Mouse (Mus musculus): Measurements from ENCODE around the gene Stx18. TPM values are rescaled to one million over a fixed set of nuclear protein-coding genes. Genes with fewer than 3 reads are reported as not detected.

The Stx18 gene
- polyA plus RNA-seq (2015; fragmentation: Nextera tagmentation; extraction: Ambion mirVana): 15.7 and 19.2 TPM in 2 replicates

DNA sequence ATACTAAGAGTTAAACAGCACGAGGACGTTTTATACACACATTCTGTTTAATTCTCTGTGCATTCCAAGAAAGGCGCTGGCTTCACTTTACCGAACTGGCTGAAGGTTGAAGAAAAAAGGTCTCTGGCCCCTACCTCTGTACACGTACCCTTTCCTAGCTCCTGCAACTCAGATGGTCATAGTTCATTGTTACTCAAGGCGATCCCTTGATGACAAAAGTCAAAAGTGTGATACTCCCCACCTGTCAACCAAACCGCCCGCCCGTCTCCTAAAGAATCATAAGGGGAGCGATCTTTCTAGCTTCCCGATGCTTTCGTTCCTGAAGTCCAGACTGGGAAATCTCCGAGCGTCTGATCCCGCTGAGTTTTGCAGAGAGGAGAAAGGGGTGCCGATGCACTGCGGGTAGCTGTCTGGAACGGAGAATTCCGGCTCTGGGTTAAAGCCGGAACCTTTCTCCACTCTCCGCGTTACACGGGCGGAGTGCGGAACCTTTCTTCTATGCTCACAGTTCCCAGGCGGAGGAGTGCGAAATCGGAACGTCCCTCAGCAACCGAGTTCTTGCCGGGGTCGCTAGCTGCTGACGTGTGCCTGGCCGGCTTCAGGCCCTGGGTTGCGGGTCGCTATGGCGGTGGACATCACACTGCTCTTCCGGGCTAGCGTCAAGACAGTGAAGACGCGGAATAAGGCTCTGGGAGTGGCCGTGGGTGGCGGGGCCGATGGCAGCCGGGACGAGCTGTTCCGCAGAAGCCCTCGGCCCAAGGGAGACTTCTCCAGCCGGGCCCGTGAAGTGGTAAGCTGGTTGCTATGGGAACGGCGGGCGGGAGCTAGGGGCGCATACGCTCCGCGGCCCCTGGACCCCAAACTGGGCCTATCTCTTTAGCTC, at the start of gene Stx18:
Gene Stx18 (plus strand): TSS at position 33 of the 883 bp plus-strand sequence.
- peak; percentile 72 for DNase-seq
- peak; percentile 88 for ATAC-seq (ENCODE audit: low read depth)
- Histone ChIP-seq H3K27me3 (0 out of 2 replicates have a peak, but pooled peaks cover 10% of the 10 kb centered on the region), H3K9ac (peak within 1 kb of the TSS; percentile 88), H3K36me3 (no peaks in the 10 kb centered on the region), H3K9me3 (replicated peaks) (no peaks in the 10 kb centered on the region), H3K27ac (peak within 1 kb of the TSS; percentile 34; the same call in 1 of the 2 replicates), H3K4me2 (peak within 1 kb of the TSS; percentile 74), H3K4me1 (replicated peaks) (peaks cover 18% of the 10 kb centered on the region), H3K4me3 (replicated peaks) (peak within 1 kb of the TSS; percentile 87)
- WGBS (ENCODE audit: insufficient replicate concordance): under 1% methylated on average over 57 of the region's 57 CpGs

DNA sequence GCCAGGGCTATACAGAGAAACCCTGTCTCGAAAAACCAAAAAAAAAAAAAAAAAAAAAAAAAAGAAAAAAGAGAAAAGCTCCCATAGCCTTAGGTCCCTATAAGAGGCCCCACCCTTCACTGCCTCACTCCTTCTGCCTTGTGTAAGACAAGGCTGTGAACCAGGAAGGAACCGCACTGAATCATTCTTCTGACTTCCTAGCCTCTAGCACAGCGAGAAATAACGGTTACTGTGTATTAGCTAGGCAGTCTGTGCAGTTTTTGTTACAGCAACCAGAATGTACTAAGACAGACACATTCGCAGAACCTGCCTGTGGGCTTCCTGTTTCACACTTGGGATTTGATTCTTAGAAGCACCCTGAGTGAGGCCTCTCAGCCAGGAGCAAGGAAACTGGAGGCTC, 46.2 kb upstream of the Stx18 start:
- WGBS (ENCODE audit: insufficient replicate concordance): 47% methylated on average over 5 of the region's 5 CpGs

DNA sequence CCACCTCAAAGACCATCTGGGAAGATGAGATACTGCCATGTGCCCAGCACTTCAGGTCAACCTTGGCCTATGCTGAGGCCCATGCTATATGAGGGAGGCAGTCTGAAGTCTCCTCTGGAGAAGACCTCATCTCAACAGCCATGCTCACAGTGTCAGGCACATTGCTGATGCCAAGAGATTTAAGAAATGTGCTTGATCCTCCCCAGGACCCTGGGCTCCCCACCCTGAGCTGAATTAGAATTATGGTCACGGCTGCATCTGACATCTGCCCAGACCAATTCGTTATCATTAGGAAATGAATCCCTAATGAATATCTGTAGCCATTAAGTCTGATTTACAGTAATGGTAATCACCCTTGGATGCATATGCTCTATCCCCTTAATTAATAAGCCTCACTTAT, 39.7 kb upstream of the Stx18 start:
- H3K4me2 ChIP-seq: no peak overlapping the region
- no peak overlapping the region for H3K4me3 ChIP-seq (replicated peaks)
- ATAC-seq (ENCODE audit: low read depth): no peak
- 65% methylated on average over 2 of the region's 2 CpGs for WGBS (ENCODE audit: insufficient replicate concordance)
- no peaks in the 10 kb centered on the region for H3K36me3 ChIP-seq
- no peak overlapping the region for H3K9ac ChIP-seq
- DNase-seq: no peak
- no peak overlapping the region for H3K27ac ChIP-seq
- H3K27me3 ChIP-seq: no peaks in the 10 kb centered on the region
- no peaks in the 10 kb centered on the region for H3K4me1 ChIP-seq (replicated peaks)
- H3K9me3 ChIP-seq (replicated peaks): no peaks in the 10 kb centered on the region

More for the DNA sequence above, 46.2 kb upstream of the Stx18 start:
- H3K4me3 ChIP-seq (replicated peaks): no peak overlapping the region
- no peak overlapping the region for H3K4me2 ChIP-seq
- H3K27ac ChIP-seq: no peak overlapping the region
- no peaks in the 10 kb centered on the region for H3K36me3 ChIP-seq
- no peaks in the 10 kb centered on the region for H3K27me3 ChIP-seq
- DNase-seq: no peak
- no peaks in the 10 kb centered on the region for H3K4me1 ChIP-seq (replicated peaks)
- H3K9me3 ChIP-seq (replicated peaks): no peaks in the 10 kb centered on the region
- ATAC-seq (ENCODE audit: low read depth): no peak
- H3K9ac ChIP-seq: no peak overlapping the region

DNA sequence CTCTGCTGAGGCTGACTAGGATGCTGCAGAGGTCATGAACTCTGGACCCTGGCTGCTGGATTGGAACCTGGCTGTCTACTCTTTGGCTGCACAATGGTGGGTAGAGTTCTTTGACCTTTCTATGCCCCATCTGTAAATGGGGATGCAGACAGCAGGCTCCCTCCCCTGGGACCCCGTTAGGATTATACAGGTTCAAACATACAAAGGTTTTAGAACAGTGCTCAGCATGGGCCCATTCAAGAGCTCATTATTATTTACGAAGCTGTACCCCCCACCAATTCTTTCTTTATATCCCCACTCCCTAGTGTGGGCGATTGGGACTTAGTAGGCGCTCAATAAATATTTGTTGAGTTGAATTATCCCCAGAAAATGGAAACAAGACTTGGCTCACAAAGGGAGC, 36.0 kb upstream of the Stx18 start:
- DNase-seq (no peak), ATAC-seq (ENCODE audit: low read depth) (no peak)
- Histone ChIP-seq H3K36me3 (no peaks in the 10 kb centered on the region), H3K4me3 (replicated peaks) (no peak overlapping the region), H3K27me3 (no peaks in the 10 kb centered on the region), H3K27ac (no peak overlapping the region), H3K9ac (no peak overlapping the region), H3K9me3 (replicated peaks) (no peaks in the 10 kb centered on the region), H3K4me2 (no peak overlapping the region), H3K4me1 (replicated peaks) (no peaks in the 10 kb centered on the region)
- 53% methylated on average over 4 of the region's 4 CpGs for WGBS (ENCODE audit: insufficient replicate concordance)

DNA sequence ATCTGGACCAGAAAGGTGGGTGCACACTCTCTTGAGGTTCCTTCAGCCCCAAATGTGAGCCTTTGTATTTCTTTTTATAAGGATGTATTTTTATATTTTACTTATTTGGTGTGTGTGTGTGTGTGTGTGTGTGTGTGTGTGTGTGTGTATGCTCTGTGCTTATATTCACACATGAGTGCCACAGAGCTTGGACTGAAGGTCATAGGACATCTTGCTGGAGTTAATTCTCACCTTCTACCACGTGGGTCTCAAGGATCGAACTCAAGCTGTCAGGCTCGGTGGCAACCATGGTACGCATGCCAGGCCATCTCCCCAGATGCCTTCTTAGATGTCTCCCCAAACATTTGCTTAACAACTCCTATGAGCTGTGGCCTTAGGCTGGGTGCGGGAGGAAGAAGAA, 33.8 kb upstream of the Stx18 start:
- H3K4me3 ChIP-seq (replicated peaks): no peak overlapping the region
- no peak for ATAC-seq (ENCODE audit: low read depth)
- H3K27me3 ChIP-seq: no peaks in the 10 kb centered on the region
- H3K4me2 ChIP-seq: no peak overlapping the region
- H3K4me1 ChIP-seq (replicated peaks): no peaks in the 10 kb centered on the region
- H3K36me3 ChIP-seq: no peaks in the 10 kb centered on the region
- no peak overlapping the region for H3K27ac ChIP-seq
- H3K9ac ChIP-seq: no peak overlapping the region
- no peaks in the 10 kb centered on the region for H3K9me3 ChIP-seq (replicated peaks)
- no peak for DNase-seq
- WGBS (ENCODE audit: insufficient replicate concordance): 66% methylated on average over 5 of the region's 5 CpGs

DNA sequence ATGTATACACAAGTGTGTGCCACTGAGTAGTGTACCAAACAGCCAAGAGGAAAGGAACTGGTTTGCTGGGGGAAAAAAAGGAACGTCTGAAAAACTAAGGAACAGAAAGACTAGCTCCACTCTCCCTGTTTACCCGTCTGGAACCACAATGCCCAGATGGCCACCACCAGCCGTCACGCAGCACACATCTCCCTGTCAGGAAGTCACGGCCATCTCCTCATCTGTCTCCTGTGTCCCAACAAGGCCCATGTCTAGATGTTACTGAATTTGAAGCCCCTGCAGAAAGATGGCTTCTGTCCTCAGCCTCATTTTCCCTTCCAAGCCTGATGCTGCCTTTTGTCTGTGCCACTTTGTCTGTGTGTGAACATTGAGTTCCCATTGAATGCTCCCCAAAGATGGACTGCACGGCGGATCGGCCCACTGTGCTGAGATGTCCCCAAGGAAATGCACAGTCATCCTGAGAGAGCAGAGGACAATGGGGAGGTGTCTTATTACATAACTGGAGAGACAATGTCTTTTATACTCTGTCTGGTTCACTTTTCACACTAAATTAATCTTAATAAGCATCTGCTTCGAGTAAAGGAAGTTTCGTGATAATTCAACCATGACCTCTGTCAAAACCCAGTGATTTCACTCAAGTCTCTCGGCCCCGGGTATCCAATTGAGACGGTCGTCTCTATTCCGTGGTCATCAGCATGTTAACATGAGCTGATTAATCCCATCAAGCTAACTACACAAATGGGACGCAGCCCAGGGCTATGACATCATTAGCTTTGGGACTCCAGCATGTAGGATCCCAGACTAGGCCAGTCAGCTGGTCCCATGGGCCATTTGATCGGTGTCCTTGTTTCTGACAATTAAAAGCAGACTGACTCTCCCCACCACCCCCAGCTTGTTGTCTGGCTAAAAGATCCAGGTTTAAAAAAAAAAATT, 31.9 kb upstream of the Stx18 start:
- H3K27ac ChIP-seq: no peak overlapping the region
- no peaks in the 10 kb centered on the region for H3K4me1 ChIP-seq (replicated peaks)
- no peak overlapping the region for H3K4me2 ChIP-seq
- H3K4me3 ChIP-seq (replicated peaks): no peak overlapping the region
- H3K9me3 ChIP-seq (replicated peaks): no peaks in the 10 kb centered on the region
- ATAC-seq (ENCODE audit: low read depth): no peak
- H3K9ac ChIP-seq: no peak overlapping the region
- DNase-seq: no peak
- no peaks in the 10 kb centered on the region for H3K36me3 ChIP-seq
- H3K27me3 ChIP-seq: no peaks in the 10 kb centered on the region
- 72% methylated on average over 17 of the region's 17 CpGs for WGBS (ENCODE audit: insufficient replicate concordance)

DNA sequence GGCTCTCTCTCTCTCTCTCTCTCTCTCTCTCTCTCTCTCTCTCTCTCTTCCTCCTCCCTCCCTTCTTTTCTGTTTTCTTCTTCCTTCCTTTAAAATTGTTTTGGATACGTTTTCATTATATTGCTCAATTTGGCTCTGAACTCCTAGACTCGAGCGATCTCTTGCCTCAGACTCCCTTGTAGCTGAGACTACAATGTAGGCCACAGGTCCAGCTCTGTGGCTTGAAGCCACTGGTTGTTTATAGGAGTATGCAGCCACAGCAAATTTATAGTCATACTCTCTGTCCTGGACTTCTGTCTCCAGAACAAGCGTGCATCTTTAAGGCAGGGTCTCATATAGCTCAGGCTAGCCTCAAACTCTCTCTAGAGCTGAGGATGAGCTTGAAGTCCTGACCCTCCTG, 29.5 kb upstream of the Stx18 start:
- no peaks in the 10 kb centered on the region for H3K27me3 ChIP-seq
- 59% methylated on average over 4 of the region's 4 CpGs for WGBS (ENCODE audit: insufficient replicate concordance)
- no peak for ATAC-seq (ENCODE audit: low read depth)

DNA sequence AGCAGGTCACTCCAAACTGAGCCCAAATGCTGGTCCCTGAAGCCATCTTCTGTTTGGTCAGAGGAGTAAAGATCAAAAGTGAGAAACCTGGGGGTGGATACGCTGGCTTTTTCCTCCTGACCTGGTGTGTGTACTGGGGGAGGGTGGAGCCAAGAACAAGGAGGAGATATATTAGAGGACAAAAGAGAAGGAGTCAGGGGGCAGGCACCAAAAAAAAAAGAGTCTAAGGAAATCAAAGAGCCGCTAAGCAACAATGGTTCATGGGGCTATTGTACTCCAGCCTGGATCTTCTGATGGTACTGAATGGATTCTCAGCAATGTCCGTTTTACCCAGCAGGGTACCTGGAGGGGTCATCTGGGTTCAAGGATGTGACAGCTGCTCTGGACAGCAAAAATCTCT, 23.6 kb upstream of the Stx18 start:
- H3K4me1 ChIP-seq (replicated peaks): no peaks in the 10 kb centered on the region
- ATAC-seq (ENCODE audit: low read depth): no peak
- H3K9me3 ChIP-seq (replicated peaks): no peaks in the 10 kb centered on the region; the same call in 1 of the 2 replicates
- WGBS (ENCODE audit: insufficient replicate concordance): 56% methylated on average over 3 of the region's 3 CpGs
- H3K27ac ChIP-seq: no peak overlapping the region
- no peak overlapping the region for H3K4me3 ChIP-seq (replicated peaks)
- no peak overlapping the region for H3K4me2 ChIP-seq
- H3K36me3 ChIP-seq: no peaks in the 10 kb centered on the region
- H3K27me3 ChIP-seq: no peaks in the 10 kb centered on the region
- DNase-seq: no peak
- H3K9ac ChIP-seq: no peak overlapping the region

More for the DNA sequence above, 29.5 kb upstream of the Stx18 start:
- Histone ChIP-seq H3K9me3 (replicated peaks) (no peaks in the 10 kb centered on the region), H3K4me2 (no peak overlapping the region), H3K36me3 (no peaks in the 10 kb centered on the region), H3K4me3 (replicated peaks) (no peak overlapping the region), H3K27ac (no peak overlapping the region), H3K4me1 (replicated peaks) (no peaks in the 10 kb centered on the region), H3K9ac (no peak overlapping the region)
- no peak for DNase-seq

DNA sequence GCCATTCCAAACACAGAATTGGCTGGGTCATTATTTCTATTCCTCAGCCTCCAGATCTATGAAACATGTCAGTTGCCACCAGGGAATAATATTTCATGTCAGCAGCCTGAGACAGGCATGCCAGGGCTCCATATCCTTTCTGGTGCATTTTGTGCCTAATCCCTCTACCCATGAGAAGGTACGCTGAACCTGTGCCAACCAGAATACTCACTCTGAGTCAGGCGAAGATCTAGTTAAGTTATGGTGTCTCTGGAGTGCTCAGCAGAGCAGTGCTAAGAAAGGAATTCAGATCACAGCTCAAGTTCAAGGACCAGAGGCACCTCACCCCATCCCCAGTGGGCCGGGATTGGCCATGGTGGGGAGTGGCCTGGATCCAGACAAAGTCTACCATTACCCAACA, 21.6 kb upstream of the Stx18 start:
- no peaks in the 10 kb centered on the region for H3K4me1 ChIP-seq (replicated peaks)
- H3K27ac ChIP-seq: no peak overlapping the region
- DNase-seq (no peak), ATAC-seq (ENCODE audit: low read depth) (no peak)
- 58% methylated on average over 3 of the region's 3 CpGs for WGBS (ENCODE audit: insufficient replicate concordance)
- H3K4me3 ChIP-seq (replicated peaks): no peak overlapping the region
- no peaks in the 10 kb centered on the region for H3K27me3 ChIP-seq
- H3K9me3 ChIP-seq (replicated peaks): no peaks in the 10 kb centered on the region; the same call in 1 of the 2 replicates
- H3K9ac ChIP-seq: no peak overlapping the region
- no peak overlapping the region for H3K4me2 ChIP-seq
- no peaks in the 10 kb centered on the region for H3K36me3 ChIP-seq

DNA sequence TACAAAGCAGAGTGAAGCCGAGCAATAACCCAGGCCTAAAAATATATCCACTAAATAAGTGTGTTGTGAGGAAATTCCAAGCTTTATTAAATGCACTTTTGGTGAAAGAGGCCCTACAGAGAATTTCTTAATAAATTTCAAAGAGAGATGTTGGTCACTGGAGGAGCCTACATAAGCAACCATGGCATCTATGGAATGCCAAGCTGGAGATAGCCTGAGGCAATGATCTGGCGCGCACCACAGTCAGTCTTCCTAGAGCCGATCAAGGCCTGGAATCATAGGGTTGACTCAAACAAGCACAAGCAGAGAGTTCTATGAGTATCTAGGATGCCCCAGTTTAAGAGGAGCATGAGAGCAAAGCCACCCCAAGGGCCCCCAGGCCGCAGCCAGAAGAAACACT, 10.9 kb upstream of the Stx18 start:
- H3K27me3 ChIP-seq: peaks cover under 1% of the 10 kb centered on the region; the same call in 1 of the 2 replicates
- no peak for ATAC-seq (ENCODE audit: low read depth)
- no peak for DNase-seq

DNA sequence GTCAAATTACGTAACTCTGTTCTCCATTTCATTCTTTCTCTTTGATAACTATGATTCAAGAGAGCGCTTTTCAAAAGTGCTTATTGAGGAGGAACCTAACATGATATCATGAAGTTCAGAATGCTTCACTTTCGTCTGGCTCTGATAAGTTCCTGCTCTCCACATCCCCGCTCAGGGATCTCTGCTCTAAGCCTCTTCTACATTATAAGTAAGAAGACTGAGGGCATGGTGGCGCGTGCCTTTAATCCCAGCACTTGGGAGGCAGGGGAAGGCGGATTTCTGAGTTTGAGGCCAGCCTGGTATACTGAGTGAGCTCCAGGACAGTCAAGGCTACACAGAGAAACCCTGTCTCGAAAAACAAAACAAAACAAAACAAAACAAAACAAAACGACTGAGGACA, 268 bp upstream of the Stx18 start:
- no peaks in the 10 kb centered on the region for H3K9me3 ChIP-seq (replicated peaks)
- peak overlapping the region; percentile 87 for H3K4me3 ChIP-seq (replicated peaks)
- H3K9ac ChIP-seq: peak overlapping the region; percentile 88
- peak overlapping the region; percentile 74 for H3K4me2 ChIP-seq
- 15% methylated on average over 9 of the region's 9 CpGs for WGBS (ENCODE audit: insufficient replicate concordance)
- peaks cover 12% of the 10 kb centered on the region for H3K27me3 ChIP-seq
- DNase-seq (peak; percentile 3), ATAC-seq (ENCODE audit: low read depth) (no peak)
- H3K36me3 ChIP-seq: no peaks in the 10 kb centered on the region
- peaks cover 18% of the 10 kb centered on the region for H3K4me1 ChIP-seq (replicated peaks)
- no peak overlapping the region for H3K27ac ChIP-seq

More for the DNA sequence above, 10.9 kb upstream of the Stx18 start:
- no peak overlapping the region for H3K4me3 ChIP-seq (replicated peaks)
- WGBS (ENCODE audit: insufficient replicate concordance): 74% methylated on average over 5 of the region's 5 CpGs
- H3K4me1 ChIP-seq (replicated peaks): no peaks in the 10 kb centered on the region
- no peak overlapping the region for H3K9ac ChIP-seq
- H3K9me3 ChIP-seq (replicated peaks): no peaks in the 10 kb centered on the region
- H3K27ac ChIP-seq: no peak overlapping the region
- no peak overlapping the region for H3K4me2 ChIP-seq
- no peaks in the 10 kb centered on the region for H3K36me3 ChIP-seq

All from liver, embryonic 13.5 days (tissue).